Mouse (Mus musculus) heart, postnatal 0 days (tissue): ENCODE data around the gene Macc1.

Source experiments
- CTCF ChIP-seq: IDR thresholded peaks from 2 replicates; pipeline ENCODE4 v1.5.1; 2016; ENCODE audit warnings: antibody characterized with exemption, control low read depth, low read depth
- EP300 ChIP-seq: IDR thresholded peaks from 2 replicates; pipeline ENCODE4 v1.6.1; 2016; ENCODE audit warnings: antibody characterized with exemption, low read depth

- TF ChIP-seq CTCF (no peak), EP300 (no peak)
These were observed 43.6 kb downstream of the Macc1 start for GRCm38 (mm10) chr12:119357418-119358241.
